Mouse (Mus musculus) embryonic facial prominence, embryonic 14.5 days (tissue): Measurements from ENCODE around the gene Rin1. TPM values are rescaled to one million over a fixed set of nuclear protein-coding genes. Genes with fewer than 3 reads are reported as not detected.

ENCODE experiments used
- ATAC-seq: fragments of 200-750 bp; cut with Nextera tagmentation; 2 replicates; pipeline ENCODE4 v1.8.0; 2017; ENCODE audit warnings: low read depth, moderate number of reproducible peaks, moderate TSS enrichment
- DNase-seq: peaks from one replicate; pipeline ENCODE4 v3.0.0-alpha.2; 2015; ENCODE audit warnings: low spot score
- H3K27ac ChIP-seq: fragments of 300-500 bp; sonication (generic); replicated peaks from 2 replicates; pipeline ENCODE4 v1.5.1; 2014; ENCODE audit warnings: low read depth, mild to moderate bottlenecking, low read length, moderate library complexity
- H3K27me3 ChIP-seq: fragments of 300-500 bp; sonication (generic); replicated peaks from 2 replicates; pipeline ENCODE4 v1.6.1; 2014; ENCODE audit warnings: low read length; ENCODE audit not compliant: control insufficient read depth, insufficient read depth
- H3K36me3 ChIP-seq: fragments of 300-500 bp; sonication (generic); 2 replicates; pipeline ENCODE4 v1.6.1; 2014; ENCODE audit warnings: low read length, mixed read lengths; ENCODE audit not compliant: control insufficient read depth, insufficient read depth
- H3K4me1 ChIP-seq: fragments of 300-500 bp; sonication (generic); 2 replicates; pipeline ENCODE4 v1.6.1; 2014; ENCODE audit warnings: antibody characterized with exemption, low read length; ENCODE audit not compliant: control insufficient read depth, insufficient read depth
- H3K4me2 ChIP-seq: fragments of 300-500 bp; sonication (generic); 2 replicates; pipeline ENCODE4 v1.6.1; 2014; ENCODE audit warnings: low read depth, mild to moderate bottlenecking, low read length, moderate library complexity, mixed read lengths
- H3K4me3 ChIP-seq: fragments of 300-500 bp; sonication (generic); 2 replicates; pipeline ENCODE4 v1.5.1; 2014; ENCODE audit warnings: low read depth, mild to moderate bottlenecking, low read length
- H3K9ac ChIP-seq: fragments of 300-500 bp; sonication (generic); 2 replicates; pipeline ENCODE4 v1.6.1; 2014; ENCODE audit warnings: low read depth, mild to moderate bottlenecking, low read length, moderate library complexity, mixed read lengths
- H3K9me3 ChIP-seq: fragments of 300-500 bp; sonication (generic); 2 replicates; pipeline ENCODE4 v1.6.1; 2016; ENCODE audit warnings: low read length; ENCODE audit not compliant: control insufficient read depth
- WGBS: fragments of 180-500 bp; shearing (Covaris S2); extraction: QIAGEN DNeasy Blood & Tissue Kit; methylation state at CpG from one replicate; pipeline ENCODE4 v1.1.7; 2014; 5-methylcytosine and 5-hydroxymethylcytosine counted together
- polyA plus RNA-seq: library from polyadenylated mRNA; unstranded; fragments of >200 nt; fragmentation: Nextera tagmentation; extraction: Ambion mirVana; gene quantifications from 2 replicates; pipeline ENCODE4 v1.2.1, GENCODE M21; 2014

Gene Rin1
- polyA plus RNA-seq, 1 experiment from 2014 or later = 3.0 TPM

GRCm38 (mm10) chr19:5060365-5061330 lies 10.4 kb downstream of the Rin1 start:
- peaks cover 38% of the 10 kb centered on the region for H3K4me1 ChIP-seq
- peak; percentile 73 for DNase-seq
- H3K4me3 ChIP-seq = no peak overlapping the region
- WGBS = 31% methylated on average over 5 of the region's 5 CpGs
- no peaks in the 10 kb centered on the region for H3K9me3 ChIP-seq
- peak; percentile 19 for ATAC-seq
- H3K9ac ChIP-seq = no peak overlapping the region
- H3K27ac ChIP-seq = peak overlapping the region; percentile 52
- no peaks in the 10 kb centered on the region for H3K27me3 ChIP-seq
- no peaks in the 10 kb centered on the region for H3K36me3 ChIP-seq
- no peak overlapping the region for H3K4me2 ChIP-seq

- no peak for DNase-seq
- no peak for ATAC-seq
- H3K27ac ChIP-seq = no peak overlapping the region
- H3K4me2 ChIP-seq = no peak overlapping the region
- no peak overlapping the region for H3K4me3 ChIP-seq
- no peak overlapping the region for H3K9ac ChIP-seq
- WGBS = 85% methylated on average over 5 of the region's 5 CpGs
- no peaks in the 10 kb centered on the region for H3K27me3 ChIP-seq
- no peaks in the 10 kb centered on the region for H3K36me3 ChIP-seq
- peaks cover 42% of the 10 kb centered on the region for H3K4me1 ChIP-seq
- H3K9me3 ChIP-seq = no peaks in the 10 kb centered on the region
Observed at GRCm38 (mm10) chr19:5062041-5062440, 11.8 kb downstream of the Rin1 start.

GRCm38 (mm10) chr19:5062446-5062845 lies 12.2 kb downstream of the Rin1 start:
- H3K4me3 ChIP-seq = no peak overlapping the region
- no peaks in the 10 kb centered on the region for H3K36me3 ChIP-seq
- no peaks in the 10 kb centered on the region for H3K9me3 ChIP-seq
- ATAC-seq (no peak), DNase-seq (no peak)
- H3K27me3 ChIP-seq = no peaks in the 10 kb centered on the region
- H3K4me1 ChIP-seq = peaks cover 46% of the 10 kb centered on the region
- no peak overlapping the region for H3K9ac ChIP-seq
- WGBS = 44% methylated on average over 6 of the region's 6 CpGs
- no peak overlapping the region for H3K4me2 ChIP-seq
- H3K27ac ChIP-seq = no peak overlapping the region

- peaks cover 47% of the 10 kb centered on the region for H3K4me1 ChIP-seq
- no peak overlapping the region for H3K27ac ChIP-seq
Observed at GRCm38 (mm10) chr19:5065104-5065503, 14.8 kb downstream of the Rin1 start.

GRCm38 (mm10) chr19:5067040-5067799 lies 16.9 kb downstream of the Rin1 start:
- no peak for DNase-seq
- no peak for ATAC-seq
- Histone ChIP-seq H3K4me1 (peaks cover 38% of the 10 kb centered on the region), H3K9ac (peak overlapping the region; percentile 83), H3K36me3 (no peaks in the 10 kb centered on the region), H3K9me3 (no peaks in the 10 kb centered on the region), H3K27me3 (no peaks in the 10 kb centered on the region; the same call in 1 of the 2 replicates), H3K4me2 (peak overlapping the region; percentile 77), H3K27ac (peak overlapping the region; percentile 88), H3K4me3 (peak overlapping the region; percentile 60)
- WGBS = 4% methylated on average over 15 of the region's 15 CpGs

More at GRCm38 (mm10) chr19:5065104-5065503, 14.8 kb downstream of the Rin1 start:
- Histone ChIP-seq H3K4me3 (no peak overlapping the region), H3K27me3 (no peaks in the 10 kb centered on the region; the same call in 1 of the 2 replicates), H3K9ac (no peak overlapping the region), H3K4me2 (no peak overlapping the region), H3K9me3 (no peaks in the 10 kb centered on the region), H3K36me3 (no peaks in the 10 kb centered on the region)
- WGBS = 50% methylated on average over 7 of the region's 7 CpGs
- DNase-seq = peak; percentile 75
- ATAC-seq = no peak

- Histone ChIP-seq H3K27ac (peak within 1 kb of the TSS; percentile 88), H3K9me3 (no peaks in the 10 kb centered on the region), H3K36me3 (no peaks in the 10 kb centered on the region), H3K4me3 (peak within 1 kb of the TSS; percentile 60), H3K27me3 (no peaks in the 10 kb centered on the region; the same call in 1 of the 2 replicates), H3K4me1 (peaks cover 45% of the 10 kb centered on the region), H3K4me2 (peak within 1 kb of the TSS; percentile 77), H3K9ac (peak within 1 kb of the TSS; percentile 83)
- peak; percentile 56 for ATAC-seq
- 0% methylated on average over 15 of the region's 56 CpGs for WGBS
- peak; percentile 96 for DNase-seq
Observed at GRCm38 (mm10) chr19:5067867-5068569, 17.7 kb downstream of the Rin1 start, which contains the start of gene Cd248. Gene Cd248, plus strand, starts transcription at chr19:5068078.

- Histone ChIP-seq H3K9ac (peak overlapping the region; percentile 83), H3K27me3 (no peaks in the 10 kb centered on the region; the same call in 1 of the 2 replicates), H3K4me1 (peaks cover 46% of the 10 kb centered on the region), H3K9me3 (no peaks in the 10 kb centered on the region), H3K27ac (peak overlapping the region; percentile 88), H3K4me3 (peak overlapping the region; percentile 60), H3K4me2 (peak overlapping the region; percentile 77), H3K36me3 (no peaks in the 10 kb centered on the region)
- 20% methylated on average over 18 of the region's 21 CpGs for WGBS
- no peak for DNase-seq
- ATAC-seq = no peak
Observed at GRCm38 (mm10) chr19:5068570-5069234, 18.4 kb downstream of the Rin1 start.
